In genomic region chr16:11632205-11632747, GRCm38 (mm10) we compare ENCODE assay signal across 16 mouse cellular contexts.
DNase-seq lines count a peak whose midpoint lies in the region; ATAC-seq and TF ChIP-seq lines count a peak whose summit lies in the region.
"Had no signal": no experiment of that assay in that cellular context is flagged by ENCODE, and none has a peak within 500 bp of the region (broad histone marks: within the 10 kb centered on the region; RNA-seq: fewer than 3 reads in every experiment).

No protein-coding gene starts in this region.

- no peak overlapping the region for H3K27ac ChIP-seq in forebrain, embryonic 14.5 days (ENCODE audit: low read depth, low read length)
- no peak overlapping the region for H3K27ac ChIP-seq in forebrain, embryonic 11.5 days (ENCODE audit: low read depth, low read length)
- H3K27ac ChIP-seq in forebrain, postnatal 0 days (ENCODE audit: low read depth, low read length) = no peak overlapping the region
- no peak overlapping the region for H3K27ac ChIP-seq in kidney, embryonic 16.5 days (ENCODE audit: low read length)
- H3K27ac ChIP-seq: hindbrain, embryonic 15.5 days; kidney, postnatal 0 days; lung, embryonic 15.5 days; midbrain, embryonic 12.5 days had no signal

- no peak overlapping the region for H3K9ac ChIP-seq in forebrain, embryonic 14.5 days (ENCODE audit: low read length)
- H3K9ac ChIP-seq in forebrain, embryonic 11.5 days (ENCODE audit: low read length) = no peak overlapping the region
- no peak overlapping the region for H3K9ac ChIP-seq in forebrain, postnatal 0 days
- H3K9ac ChIP-seq in kidney, embryonic 16.5 days (replicated peaks; ENCODE audit: low read length) = no peak overlapping the region
- H3K9ac ChIP-seq: hindbrain, embryonic 15.5 days; lung, embryonic 15.5 days; midbrain, embryonic 12.5 days had no signal

- ATAC-seq in forebrain, embryonic 14.5 days = no peak
- ATAC-seq in forebrain, embryonic 11.5 days (replicated peaks; ENCODE audit: low FRiP score) = no peak
- peak; percentile 59 for ATAC-seq in forebrain, postnatal 0 days
- ATAC-seq in kidney, embryonic 16.5 days (ENCODE audit: low FRiP score, low TSS enrichment) = no peak

- 0 out of 2 replicates have a peak, but pooled peaks cover 7% of the 10 kb centered on the region for H3K4me1 ChIP-seq in forebrain, embryonic 14.5 days (ENCODE audit: control insufficient read depth, insufficient read depth, low read length)
- peaks cover 5% of the 10 kb centered on the region; the same call in 1 of the 2 replicates for H3K4me1 ChIP-seq in forebrain, embryonic 11.5 days (replicated peaks; ENCODE audit: control insufficient read depth, insufficient read depth, low read length)
- no peaks in the 10 kb centered on the region for H3K4me1 ChIP-seq in forebrain, postnatal 0 days (ENCODE audit: insufficient read depth)
- H3K4me1 ChIP-seq in megakaryocyte, embryonic 14.5 days = peaks cover 76% of the 10 kb centered on the region
- peaks cover 11% of the 10 kb centered on the region; the same call in 1 of the 2 replicates for H3K4me1 ChIP-seq in kidney, embryonic 16.5 days (ENCODE audit: insufficient read depth, low read length)

- H3K4me2 ChIP-seq in forebrain, embryonic 14.5 days (ENCODE audit: low read length) = no peak overlapping the region
- no peak overlapping the region for H3K4me2 ChIP-seq in forebrain, embryonic 11.5 days (ENCODE audit: low read depth, low read length, severe bottlenecking)
- H3K4me2 ChIP-seq in forebrain, postnatal 0 days (ENCODE audit: low read depth) = no peak overlapping the region
- no peak overlapping the region for H3K4me2 ChIP-seq in kidney, embryonic 16.5 days (replicated peaks; ENCODE audit: low read depth, low read length)
- H3K4me2 ChIP-seq: hindbrain, embryonic 15.5 days; lung, embryonic 15.5 days; midbrain, embryonic 12.5 days had no signal

- 84% methylated on average over 2 of the region's 2 CpGs for WGBS in forebrain, embryonic 14.5 days
- WGBS in forebrain, embryonic 11.5 days = 91% methylated on average over 2 of the region's 2 CpGs
- WGBS in forebrain, postnatal 0 days = 79% methylated on average over 2 of the region's 2 CpGs
- 69% methylated on average over 2 of the region's 2 CpGs for WGBS in kidney, embryonic 16.5 days

- no peak for TF ChIP-seq CTCF in forebrain, postnatal 0 days (IDR thresholded peaks at IDR 0.05; ENCODE audit: low read depth)

- H3K27me3 ChIP-seq in forebrain, embryonic 14.5 days (replicated peaks; ENCODE audit: control insufficient read depth, insufficient read depth, low read length) = no peaks in the 10 kb centered on the region
- H3K27me3 ChIP-seq in forebrain, embryonic 11.5 days (ENCODE audit: control insufficient read depth, insufficient read depth, low read length) = no peaks in the 10 kb centered on the region
- no peaks in the 10 kb centered on the region for H3K27me3 ChIP-seq in forebrain, postnatal 0 days (ENCODE audit: insufficient read depth, low read length)
- no peaks in the 10 kb centered on the region for H3K27me3 ChIP-seq in megakaryocyte, embryonic 14.5 days (replicated peaks)
- H3K27me3 ChIP-seq in kidney, embryonic 16.5 days (ENCODE audit: insufficient read depth, low read length) = no peaks in the 10 kb centered on the region
- H3K27me3 ChIP-seq: hindbrain, embryonic 15.5 days; lung, embryonic 15.5 days; midbrain, embryonic 12.5 days had no signal

- no peaks in the 10 kb centered on the region for H3K9me3 ChIP-seq in forebrain, embryonic 14.5 days (replicated peaks; ENCODE audit: control insufficient read depth, low read length)
- no peaks in the 10 kb centered on the region for H3K9me3 ChIP-seq in forebrain, embryonic 11.5 days (ENCODE audit: control insufficient read depth, low read length)
- H3K9me3 ChIP-seq in forebrain, postnatal 0 days (ENCODE audit: low read length) = no peaks in the 10 kb centered on the region
- peaks cover 4% of the 10 kb centered on the region; the same call in 1 of the 2 replicates for H3K9me3 ChIP-seq in megakaryocyte, embryonic 14.5 days
- no peaks in the 10 kb centered on the region for H3K9me3 ChIP-seq in kidney, embryonic 16.5 days (ENCODE audit: low read length)
- H3K9me3 ChIP-seq: hindbrain, embryonic 15.5 days; lung, embryonic 15.5 days; midbrain, embryonic 12.5 days had no signal

- peak; percentile 55 for DNase-seq in forebrain, embryonic 14.5 days (ENCODE audit: low spot score)
- no peak for DNase-seq in forebrain, embryonic 11.5 days (ENCODE audit: low spot score)
- DNase-seq in CD4-positive, CD25-positive, alpha-beta regulatory T cell, adult 2 months (ENCODE audit: low read depth, low spot score) = peak; percentile 9
- DNase-seq in forebrain, postnatal 0 days = peak; percentile 68
- DNase-seq in cerebellum, postnatal 14 days = no peak
- DNase-seq in kidney, adult 11 months = no peak
- DNase-seq: adrenal gland, postnatal 36 days; cerebellum, adult 11 months; heart, adult 18-20 months; right cerebral cortex, postnatal 4 days had no signal

- H3K36me3 ChIP-seq in forebrain, embryonic 14.5 days (ENCODE audit: control insufficient read depth, insufficient read depth, low read length) = no peaks in the 10 kb centered on the region
- H3K36me3 ChIP-seq in forebrain, embryonic 11.5 days (ENCODE audit: control insufficient read depth, insufficient read depth, low read length) = no peaks in the 10 kb centered on the region
- no peaks in the 10 kb centered on the region for H3K36me3 ChIP-seq in forebrain, postnatal 0 days (ENCODE audit: insufficient read depth)
- peaks cover 66% of the 10 kb centered on the region for H3K36me3 ChIP-seq in megakaryocyte, embryonic 14.5 days (replicated peaks; ENCODE audit: low read length)
- no peaks in the 10 kb centered on the region for H3K36me3 ChIP-seq in kidney, embryonic 16.5 days (ENCODE audit: insufficient read depth, low read length)
- H3K36me3 ChIP-seq: hindbrain, embryonic 15.5 days; lung, embryonic 15.5 days; midbrain, embryonic 12.5 days had no signal

- H3K4me3 ChIP-seq in forebrain, embryonic 14.5 days (ENCODE audit: low read depth, low read length) = no peak overlapping the region
- no peak overlapping the region for H3K4me3 ChIP-seq in forebrain, embryonic 11.5 days (ENCODE audit: low read depth, low read length)
- H3K4me3 ChIP-seq in forebrain, postnatal 0 days (ENCODE audit: low read depth, low read length) = no peak overlapping the region
- H3K4me3 ChIP-seq in megakaryocyte, embryonic 14.5 days (replicated peaks) = peak overlapping the region; percentile 28
- no peak overlapping the region for H3K4me3 ChIP-seq in kidney, embryonic 16.5 days (ENCODE audit: low read length)
- H3K4me3 ChIP-seq: hindbrain, embryonic 15.5 days; lung, embryonic 15.5 days; midbrain, embryonic 12.5 days had no signal

Comparison
In these comparisons a context has a peak if more than half of its experiments do, and no peak if none do; other contexts are left out.
1. DNase-seq: peak in forebrain, embryonic 14.5 days (single experiment), CD4-positive, CD25-positive, alpha-beta regulatory T cell, adult 2 months (single experiment) and forebrain, postnatal 0 days (single experiment); none in forebrain, embryonic 11.5 days (single experiment), cerebellum, postnatal 14 days (0 of 2) and kidney, adult 11 months (single experiment).